Mouse (Mus musculus): ENCODE results near the gene Tecpr2.

GRCm38 (mm10) chr12:110979808-110980207 is 90.7 kb downstream of the Tecpr2 start:
- TF ChIP-seq ZC3H11A (IDR thresholded peaks at IDR 0.05; ENCODE audit: borderline replicate concordance, low read depth, low read length) (no peak), CHD2 (IDR thresholded peaks at IDR 0.05; ENCODE audit: low read depth, low read length) (no peak), ZNF384 (IDR thresholded peaks at IDR 0.05; ENCODE audit: low read depth, low read length) (no peak)

All from ES-E14 (cell line).